Mouse (Mus musculus) forebrain, embryonic 15.5 days (tissue): ENCODE data around the gene Stx12. TPM values are rescaled to one million over a fixed set of nuclear protein-coding genes. Genes with fewer than 3 reads are reported as not detected.

Experiments
- ATAC-seq: fragments of 200-750 bp; cut with Nextera tagmentation; replicated peaks from 2 replicates; pipeline ENCODE4 v1.8.0; 2017; ENCODE audit warnings: mild to moderate bottlenecking, moderate TSS enrichment, moderate library complexity
- H3K27ac ChIP-seq: fragments of 300-500 bp; sonication (generic); replicated peaks from 2 replicates; pipeline ENCODE4 v1.5.1; 2015; ENCODE audit warnings: mild to moderate bottlenecking, inconsistent platforms
- H3K27me3 ChIP-seq: fragments of 300-500 bp; sonication (generic); 2 replicates; pipeline ENCODE4 v1.6.1; 2015; ENCODE audit warnings: inconsistent platforms
- H3K36me3 ChIP-seq: fragments of 300-500 bp; sonication (generic); 2 replicates; pipeline ENCODE4 v1.6.1; 2015; ENCODE audit warnings: mild to moderate bottlenecking, inconsistent platforms
- H3K4me1 ChIP-seq: fragments of 300-500 bp; sonication (generic); 2 replicates; pipeline ENCODE4 v1.6.1; 2015; ENCODE audit warnings: inconsistent platforms
- H3K4me2 ChIP-seq: fragments of 300-500 bp; sonication (generic); replicated peaks from 2 replicates; pipeline ENCODE4 v1.6.1; 2015; ENCODE audit warnings: mild to moderate bottlenecking, inconsistent platforms
- H3K4me3 ChIP-seq: fragments of 300-500 bp; sonication (generic); 2 replicates; pipeline ENCODE4 v1.5.1; 2015; ENCODE audit warnings: mild to moderate bottlenecking, inconsistent platforms
- H3K9ac ChIP-seq: fragments of 300-500 bp; sonication (generic); replicated peaks from 2 replicates; pipeline ENCODE4 v1.6.1; 2015; ENCODE audit warnings: mild to moderate bottlenecking, inconsistent platforms
- H3K9me3 ChIP-seq: fragments of 300-500 bp; sonication (generic); 2 replicates; pipeline ENCODE4 v1.6.1; 2016; ENCODE audit warnings: inconsistent platforms
- WGBS: fragments of 180-500 bp; shearing (Covaris S2); methylation state at CpG from one replicate; pipeline ENCODE4 v1.1.7; 2015; ENCODE audit warnings: mixed read lengths; 5-methylcytosine and 5-hydroxymethylcytosine counted together
- polyA plus RNA-seq: library from polyadenylated mRNA; unstranded; fragments of >200 nt; fragmentation: Nextera tagmentation; extraction: Ambion mirVana; gene quantifications from 2 replicates; pipeline ENCODE4 v1.2.1, GENCODE M21; 2015

Gene Stx12
- polyA plus RNA-seq, 1 experiment from 2014 or later, result 158 TPM

DNA sequence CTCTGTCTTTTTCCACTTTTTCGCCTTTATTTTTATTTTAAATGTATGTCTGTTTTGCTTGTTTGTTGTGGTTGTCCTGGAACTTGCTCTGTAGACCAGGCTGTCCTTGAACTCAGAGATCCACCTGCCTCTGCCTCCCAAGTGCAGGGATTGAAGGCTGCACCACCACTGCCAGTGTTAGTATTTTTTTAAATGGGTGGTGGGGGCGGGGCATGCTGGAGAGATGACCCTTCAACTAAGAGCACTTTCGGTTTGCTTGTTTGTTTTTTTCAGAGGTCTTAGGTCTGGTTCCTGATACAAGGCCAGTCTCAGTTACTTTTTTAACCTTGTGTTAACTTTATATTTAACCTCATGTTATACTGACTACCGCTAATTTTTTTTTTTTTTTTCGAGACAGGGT is 79.2 kb downstream of the Stx12 start:
- H3K4me3 ChIP-seq, result no peak overlapping the region
- H3K9ac ChIP-seq, result no peak overlapping the region
- WGBS, result 87% methylated on average over 5 of the region's 5 CpGs
- no peak for ATAC-seq
- no peaks in the 10 kb centered on the region for H3K4me1 ChIP-seq
- no peak overlapping the region for H3K4me2 ChIP-seq
- no peaks in the 10 kb centered on the region for H3K36me3 ChIP-seq
- no peak overlapping the region for H3K27ac ChIP-seq
- H3K9me3 ChIP-seq, result no peaks in the 10 kb centered on the region
- no peaks in the 10 kb centered on the region for H3K27me3 ChIP-seq

DNA sequence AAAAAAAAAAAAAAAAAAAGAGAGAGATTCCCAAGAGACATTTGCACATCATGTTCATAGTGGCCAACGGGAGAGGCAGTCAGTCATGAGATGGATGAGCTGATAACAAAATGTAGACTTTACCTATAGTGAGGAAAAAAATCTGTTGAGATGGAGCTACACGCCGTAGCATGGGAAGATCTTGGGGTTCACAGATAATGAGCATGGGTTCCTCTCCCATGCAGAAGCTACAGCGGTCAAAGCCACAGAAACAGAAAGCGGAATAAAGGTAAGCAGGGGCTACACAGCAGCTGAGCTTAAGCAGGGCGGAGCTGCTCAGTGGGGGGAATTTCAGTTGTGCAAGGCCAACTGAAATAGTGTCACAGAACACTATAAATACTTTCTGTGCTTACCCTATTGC is 80.0 kb downstream of the Stx12 start:
- no peaks in the 10 kb centered on the region for H3K27me3 ChIP-seq
- H3K9ac ChIP-seq, result no peak overlapping the region
- H3K9me3 ChIP-seq, result no peaks in the 10 kb centered on the region
- H3K4me3 ChIP-seq, result no peak overlapping the region
- H3K4me2 ChIP-seq, result no peak overlapping the region
- no peak overlapping the region for H3K27ac ChIP-seq
- no peak for ATAC-seq
- 93% methylated on average over 6 of the region's 6 CpGs for WGBS
- no peaks in the 10 kb centered on the region for H3K36me3 ChIP-seq
- H3K4me1 ChIP-seq, result no peaks in the 10 kb centered on the region

DNA sequence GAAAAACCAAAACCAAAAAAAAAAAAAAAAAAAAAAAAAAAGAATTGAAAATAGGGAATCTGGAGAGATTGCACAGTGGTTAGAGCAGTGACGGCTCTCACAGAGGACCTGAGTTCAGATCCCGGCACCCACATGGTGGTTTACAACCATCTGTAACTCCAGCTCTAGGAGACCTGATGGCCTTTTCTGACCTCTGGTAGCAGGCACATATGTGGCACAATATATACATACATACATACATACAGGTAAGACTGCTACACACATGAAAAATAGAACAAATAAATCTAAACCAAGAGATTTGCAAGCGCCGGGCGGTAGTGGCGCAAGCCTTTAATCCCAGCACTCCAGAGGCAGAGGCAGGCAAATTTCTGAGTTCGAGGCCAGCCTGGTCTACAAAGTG is 80.4 kb downstream of the Stx12 start:
- no peak for ATAC-seq
- Histone ChIP-seq H3K27me3 (no peaks in the 10 kb centered on the region), H3K27ac (no peak overlapping the region), H3K4me1 (no peaks in the 10 kb centered on the region), H3K4me3 (no peak overlapping the region), H3K9me3 (no peaks in the 10 kb centered on the region), H3K36me3 (no peaks in the 10 kb centered on the region), H3K9ac (no peak overlapping the region), H3K4me2 (no peak overlapping the region)
- 97% methylated on average over 7 of the region's 7 CpGs for WGBS

Other genes with a start within 250 kb of the Stx12 start
- gene Eya3, start 245.5 kb downstream of the Stx12 start, polyA plus RNA-seq, result 17.8 and 19.7 TPM in 2 replicates
- gene Xkr8, start 152.0 kb downstream of the Stx12 start, polyA plus RNA-seq, result 3.4 and 3.6 TPM in 2 replicates
- gene Smpdl3b, start 127.3 kb downstream of the Stx12 start, polyA plus RNA-seq, result 1.3 and 1.4 TPM in 2 replicates
- 63.2 and 69.4 TPM in 2 replicates for gene Rpa2, start 116.2 kb downstream of the Stx12 start, polyA plus RNA-seq
- gene Themis2, start 88.1 kb downstream of the Stx12 start, polyA plus RNA-seq, result 0.28 and 0.42 TPM in 2 replicates
- 52.8 and 57.8 TPM in 2 replicates for gene Ppp1r8, start 41.3 kb downstream of the Stx12 start, polyA plus RNA-seq
- gene Fam76a, start 38.0 kb upstream of the Stx12 start, polyA plus RNA-seq, result 51.2 and 52.4 TPM in 2 replicates
- gene Fgr, start 89.6 kb upstream of the Stx12 start, polyA plus RNA-seq, result 0.06 TPM in 1 of 2 replicates, not detected in the other
- gene Ahdc1, start 126.8 kb upstream of the Stx12 start, polyA plus RNA-seq, result 14.2 and 17.0 TPM in 2 replicates
- gene Wasf2, start 246.0 kb upstream of the Stx12 start, polyA plus RNA-seq, result 31.8 and 33.6 TPM in 2 replicates